Mouse (Mus musculus) liver, postnatal 0 days (tissue): ENCODE data around the gene Hoxa3.

Source experiments
- CTCF ChIP-seq: sonication (generic); IDR thresholded peaks from 2 replicates; pipeline ENCODE4 v1.5.1; 2016; ENCODE audit warnings: antibody characterized with exemption, low read depth
- EP300 ChIP-seq: IDR thresholded peaks from 2 replicates; pipeline ENCODE4 v1.6.1; 2016; ENCODE audit warnings: antibody characterized with exemption, low read depth, mild to moderate bottlenecking

- TF ChIP-seq EP300 (no peak), CTCF (no peak)
Measured at GRCm38 (mm10) chr6:52164051-52164625, 49.0 kb downstream of the Hoxa3 start.
